Mouse (Mus musculus) testis, postnatal 10 days (tissue): ENCODE measurements around the gene Zscan4c.
"Not testable (repeated sequence)": the region's sequence is repeated elsewhere in the genome, so short reads cannot be mapped to it uniquely, and the experiment has no call there.

Source experiments
- DNase-seq: peaks from one replicate; pipeline ENCODE4 v3.0.0; 2021; ENCODE audit warnings: low spot score

Gene Zscan4c

GRCm38 (mm10) chr7:11005445-11005844 lies at the start of gene Zscan4c:
Gene Zscan4c (plus strand): TSS chr7:11005745.
- not testable (repeated sequence) for DNase-seq
